26 mouse cellular contexts compared by ENCODE assay signal in genomic region chr2:72110404-72110803, GRCm38 (mm10).
"Had no signal": no experiment of that assay in that cellular context is flagged by ENCODE, and none has a peak within 500 bp of the region (broad histone marks: within the 10 kb centered on the region; RNA-seq: fewer than 3 reads in every experiment).

No protein-coding gene starts in this region.

- H3K4me1 ChIP-seq: liver, embryonic 12.5 days had no signal

- DNase-seq: gastrocnemius, adult 2 months; gastrocnemius, postnatal 10 days; gastrocnemius, postnatal 25 days; heart, adult 11 months; heart, postnatal 10 days; kidney, adult 8-10 months; kidney, postnatal 14 days; kidney, postnatal 4 days; layer of hippocampus, adult 9-11 months; layer of hippocampus, postnatal 36 days; left cerebral cortex, postnatal 4 days; lung, adult 18-20 months had no signal

- H3K27me3 ChIP-seq: heart, embryonic 12.5 days; hindbrain, embryonic 12.5 days; intestine, embryonic 15.5 days; limb, embryonic 12.5 days; limb, embryonic 15.5 days; liver, embryonic 12.5 days had no signal

- H3K4me2 ChIP-seq: heart, embryonic 12.5 days; hindbrain, embryonic 12.5 days; hindbrain, embryonic 14.5 days; intestine, embryonic 15.5 days; limb, embryonic 12.5 days; limb, embryonic 15.5 days; liver, embryonic 12.5 days had no signal

- ATAC-seq: hindbrain, embryonic 16.5 days; inflammation-experienced regulatory T-cells, adult 6 months; intestine, embryonic 15.5 days; intestine, postnatal 0 days; liver, embryonic 12.5 days had no signal

- H3K9me3 ChIP-seq: heart, embryonic 10.5 days; heart, embryonic 12.5 days; hindbrain, embryonic 10.5 days; hindbrain, embryonic 12.5 days; intestine, embryonic 15.5 days; limb, embryonic 12.5 days; limb, embryonic 15.5 days; liver, embryonic 12.5 days had no signal

- H3K36me3 ChIP-seq: heart, embryonic 10.5 days; heart, embryonic 12.5 days; hindbrain, embryonic 10.5 days; hindbrain, embryonic 12.5 days; intestine, embryonic 15.5 days; limb, embryonic 12.5 days; limb, embryonic 15.5 days; liver, embryonic 12.5 days had no signal

- H3K4me3 ChIP-seq: gastrocnemius, adult 2 months; heart, embryonic 10.5 days; heart, embryonic 12.5 days; hindbrain, embryonic 10.5 days; hindbrain, embryonic 12.5 days; intestine, embryonic 15.5 days; limb, embryonic 12.5 days; limb, embryonic 15.5 days; liver, embryonic 12.5 days had no signal

- H3K9ac ChIP-seq: heart, embryonic 12.5 days; hindbrain, embryonic 12.5 days; hindbrain, embryonic 14.5 days; intestine, embryonic 15.5 days; limb, embryonic 12.5 days; limb, embryonic 15.5 days; liver, embryonic 12.5 days; liver, embryonic 14.5 days had no signal

- H3K27ac ChIP-seq: gastrocnemius, adult 2 months; heart, embryonic 10.5 days; hindbrain, embryonic 10.5 days; hindbrain, embryonic 12.5 days; hindbrain, embryonic 14.5 days; intestine, embryonic 15.5 days; kidney, postnatal 0 days; limb, embryonic 12.5 days; limb, embryonic 15.5 days; liver, embryonic 12.5 days; liver, embryonic 14.5 days had no signal
